In genomic region chr6:30804389-30805052, GRCm38 (mm10) we compare ENCODE assay signal across 8 mouse cellular contexts.
DNase-seq lines count a peak whose midpoint lies in the region; ATAC-seq and TF ChIP-seq lines count a peak whose summit lies in the region.
"Not testable (repeated sequence)": the region's sequence is repeated elsewhere in the genome, so short reads cannot be mapped to it uniquely, and the experiment has no call there.

No protein-coding gene starts in this region.

- 84% methylated on average over 6 of the region's 6 CpGs for WGBS in hindbrain, embryonic 16.5 days
- WGBS in thymus, adult 2 months: 88% methylated on average over 6 of the region's 6 CpGs

- not testable (repeated sequence) for TF ChIP-seq POLR2A in thymus, adult 2 months (IDR thresholded peaks at IDR 0.05; ENCODE audit: control insufficient read depth, extremely low read depth, insufficient read depth, low read length, poor library complexity)

- peak; percentile 68 for ATAC-seq in common myeloid progenitor, adult 5-6 weeks (replicated peaks; ENCODE audit: low read depth, poor library complexity, severe bottlenecking)
- ATAC-seq in hindbrain, embryonic 16.5 days: peak; percentile 92

- H3K27ac ChIP-seq in hindbrain, embryonic 16.5 days (ENCODE audit: low read depth, low read length); thymus, adult 2 months (ENCODE audit: control insufficient read depth, insufficient read depth, low read length): not testable (repeated sequence)

- H3K4me1 ChIP-seq in hindbrain, embryonic 16.5 days (ENCODE audit: control insufficient read depth, insufficient read depth, low read depth, low read length); thymus, adult 2 months (replicated peaks; ENCODE audit: control insufficient read depth, insufficient read depth, low read length): not testable (repeated sequence)

- peaks cover 10% of the 10 kb centered on the region for H3K36me3 ChIP-seq in hindbrain, embryonic 16.5 days (ENCODE audit: control insufficient read depth, insufficient read depth, low read length)
- H3K36me3 ChIP-seq in thymus, adult 2 months (ENCODE audit: control insufficient read depth, insufficient read depth, low read length): not testable (repeated sequence)

- not testable (repeated sequence) for H3K4me3 ChIP-seq in hindbrain, embryonic 16.5 days (ENCODE audit: low read length); thymus, adult 2 months (ENCODE audit: control insufficient read depth, insufficient read depth, low read length)

- not testable (repeated sequence) for H3K9ac ChIP-seq in hindbrain, embryonic 16.5 days (ENCODE audit: low read depth, low read length)

- not testable (repeated sequence) for H3K4me2 ChIP-seq in hindbrain, embryonic 16.5 days (ENCODE audit: low read length)

- H3K27me3 ChIP-seq in hindbrain, embryonic 16.5 days (replicated peaks; ENCODE audit: control insufficient read depth, insufficient read depth, low read length); thymus, adult 2 months (ENCODE audit: control insufficient read depth, insufficient read depth, low read length): not testable (repeated sequence)

- intact Hi-C loops in gastrocnemius, postnatal 14 days (cut with DNase I; ENCODE audit: low total_unique reads): not testable (repeated sequence)

- DNase-seq in R1 (ENCODE audit: low read depth, low spot score): peak; percentile 11
- peak; percentile 20 for DNase-seq in gastrocnemius, postnatal 14 days
- DNase-seq in left cerebral cortex, adult 18-20 months (ENCODE audit: low spot score in 2 of 2): peak; percentile 28 to 46
- peak; percentile 31 for DNase-seq in lung, postnatal 14 days
- DNase-seq in ovary, adult 18-20 months (ENCODE audit: low spot score): peak; percentile 21
- peak; percentile 49 for DNase-seq in thymus, adult 2 months

- H3K9me3 ChIP-seq in hindbrain, embryonic 16.5 days (ENCODE audit: control insufficient read depth, low read length): not testable (repeated sequence)

- not testable (repeated sequence) for TF ChIP-seq CTCF in thymus, adult 2 months (IDR thresholded peaks at IDR 0.05; ENCODE audit: borderline replicate concordance, control insufficient read depth, extremely low read depth, insufficient read depth, low read length, poor library complexity)
